Mouse (Mus musculus) adrenal gland, postnatal 36 days (tissue): ENCODE measurements around the gene Stag3. TPM values are rescaled to one million over a fixed set of nuclear protein-coding genes. Genes with fewer than 3 reads are reported as not detected.

Experiments used
- DNase-seq, 2 experiments: peaks; one replicate each; pipeline ENCODE4 v3.0.0; 2021; ENCODE audit warnings: mixed read lengths in 1 of 2
- long read RNA-seq, 2 experiments: library from polyadenylated mRNA; stranded (forward); transcript quantifications; one replicate each; pipeline ENCODE4 v2.0.0; 2021; ENCODE audit warnings: borderline sequencing depth in 2 of 2
- total RNA-seq, 2 experiments: library from RNA; stranded (reverse); gene quantifications; 2 replicates each; pipeline ENCODE4 v1.2.3; 2021

Gene Stag3
- not detected for total RNA-seq
- long read RNA-seq, experiment 1, result 0 reads
- long read RNA-seq, experiment 2, result 0 reads

DNA sequence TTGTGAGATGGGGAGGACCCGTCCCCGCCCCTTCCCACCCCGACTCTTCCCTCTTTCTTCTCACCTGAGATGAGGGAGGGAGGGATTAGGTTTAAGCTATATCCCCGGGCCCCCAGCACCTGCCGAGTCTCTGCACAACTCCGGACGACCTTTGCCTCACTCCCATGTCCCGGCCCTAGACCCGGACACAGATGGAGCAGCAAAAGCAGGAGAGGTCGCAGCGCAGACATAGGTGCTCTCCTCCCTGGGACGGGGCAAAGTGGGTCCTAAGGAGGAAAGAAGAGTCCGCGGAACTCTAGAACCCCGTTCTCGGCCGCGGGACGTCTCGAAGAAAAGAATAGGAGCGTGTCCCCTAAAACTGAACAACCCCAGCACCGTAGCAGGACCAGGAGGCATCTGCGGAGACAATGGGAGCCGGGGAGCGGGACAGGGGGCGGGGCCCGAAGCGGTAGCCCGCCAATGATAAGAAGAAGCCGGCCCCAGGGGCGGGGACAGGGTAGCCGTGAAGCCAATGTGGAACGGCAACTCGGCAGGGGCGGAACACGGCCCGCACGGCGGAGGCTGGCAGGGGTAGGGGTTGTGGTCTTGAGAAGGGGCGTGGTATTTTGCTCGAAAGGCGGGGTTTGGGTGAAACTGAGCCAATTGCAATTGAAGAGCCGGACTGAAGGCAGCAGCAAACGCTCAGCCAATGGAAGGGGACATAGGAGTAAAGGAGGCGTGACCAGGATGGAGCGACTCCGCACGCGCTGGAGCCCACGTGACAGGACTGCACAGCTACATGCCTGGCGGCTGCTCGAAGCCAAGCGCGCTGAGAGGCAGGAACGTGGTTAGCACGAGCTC, at the start of gene Stag3, which contains the start of the genes Gm43720 and Gpc2:
Gene Stag3, plus strand, starts transcription at position 656 of the 840 bp plus-strand sequence.
Gene Gm43720, minus strand, starts transcription at position 374 of the 840 bp plus-strand sequence.
Gene Gpc2, minus strand, starts transcription at position 421 of the 840 bp plus-strand sequence.
- DNase-seq, result peak; percentile 86 to 90

DNA sequence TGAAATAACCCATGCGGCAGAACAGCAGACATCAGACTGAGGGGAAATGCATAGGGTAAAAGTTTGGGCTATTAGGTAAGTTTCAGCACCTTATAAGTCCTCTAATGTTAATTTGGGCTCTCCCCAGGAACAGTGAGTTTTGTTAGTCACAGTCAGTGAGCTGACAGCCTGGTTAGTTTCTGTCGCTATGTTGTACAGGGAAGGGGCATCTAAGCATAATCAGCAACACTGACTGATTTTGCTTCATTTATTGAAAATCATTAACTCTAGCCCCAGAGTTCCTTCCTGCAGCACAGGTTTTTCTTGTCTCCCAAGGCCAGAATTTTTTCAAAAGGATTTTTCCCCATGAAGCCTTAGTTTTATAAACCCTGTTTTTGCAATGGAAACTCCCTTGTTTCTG, 46.3 kb upstream of the Stag3 start:
- DNase-seq, result no peak

DNA sequence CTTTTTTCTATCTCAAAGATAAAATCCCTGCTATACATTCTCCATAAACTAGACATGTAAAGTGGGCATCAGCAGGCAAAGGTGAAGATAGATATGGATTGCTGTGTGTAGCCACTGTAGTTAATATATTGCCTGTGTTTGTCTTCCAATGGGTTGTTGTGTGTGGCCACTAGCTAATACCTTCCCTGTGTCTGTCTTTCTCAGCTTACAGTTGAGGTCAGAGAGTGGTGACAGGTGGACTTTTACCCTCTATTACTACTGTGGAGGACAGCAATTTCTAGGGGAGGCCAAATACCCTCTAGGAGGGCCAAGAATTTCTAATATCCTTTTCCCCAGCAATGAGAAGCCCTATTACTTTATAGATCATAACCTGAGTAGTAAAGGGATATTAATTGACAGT, 45.8 kb upstream of the Stag3 start:
- DNase-seq, result no peak

DNA sequence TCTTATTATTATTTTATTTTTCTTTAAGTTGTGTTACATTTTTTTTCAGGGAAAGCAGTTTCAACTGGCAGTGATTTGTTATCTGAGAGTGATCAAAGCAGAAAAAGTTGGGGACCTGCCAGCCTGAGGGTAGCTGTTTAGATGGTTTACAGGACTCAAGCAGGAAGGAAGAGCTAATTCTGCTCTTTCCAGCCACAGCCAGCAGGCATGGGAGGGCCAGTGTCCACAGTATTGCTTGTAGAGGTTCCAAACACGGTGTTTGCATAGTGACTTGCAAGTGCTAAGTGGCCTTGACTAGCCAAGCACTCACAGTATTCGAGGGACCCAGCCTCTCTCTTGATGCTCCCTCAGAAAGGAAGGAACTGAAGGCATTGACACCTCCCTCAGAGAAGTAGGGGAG, 38.5 kb upstream of the Stag3 start:
- peak; percentile 58 to 64 for DNase-seq

DNA sequence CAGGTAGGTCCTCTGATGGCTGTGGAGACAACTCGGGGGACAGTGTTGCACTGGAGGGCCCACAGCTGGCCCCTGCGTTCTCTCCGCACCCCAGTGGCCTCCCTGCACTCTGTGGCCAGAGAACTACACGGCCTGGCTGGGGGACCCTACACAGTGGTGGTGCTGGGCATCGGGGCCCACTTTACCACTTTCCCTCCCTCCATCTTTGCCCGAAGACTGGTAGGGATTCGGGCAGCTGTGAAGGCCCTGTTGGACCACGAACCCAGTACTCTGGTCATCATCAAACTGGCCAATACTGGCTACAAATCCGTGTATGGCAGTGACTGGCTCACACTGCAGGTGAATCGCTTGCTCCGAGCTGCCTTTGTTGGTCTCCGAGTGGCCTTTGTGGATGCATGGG, 28.9 kb upstream of the Stag3 start:
- no peak for DNase-seq

DNA sequence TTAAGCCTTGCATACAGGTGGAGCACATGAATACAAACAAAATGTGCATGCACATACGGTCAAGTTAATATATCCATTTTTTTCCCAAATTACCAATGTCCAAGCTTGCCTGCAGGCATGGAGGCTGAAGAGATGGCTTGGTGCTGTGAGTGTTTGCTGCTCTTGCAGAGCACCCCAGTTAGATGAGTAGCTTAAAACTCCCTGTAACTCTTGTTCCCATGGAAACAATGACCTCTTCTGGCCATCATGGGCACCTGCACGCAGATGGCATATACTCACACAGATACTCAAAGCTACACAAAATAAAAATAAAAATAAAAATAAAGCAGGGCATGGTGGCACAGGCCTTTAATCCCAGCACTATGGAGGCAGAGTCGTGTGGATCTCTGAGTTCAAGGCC, 27.0 kb upstream of the Stag3 start:
- DNase-seq, result no peak

DNA sequence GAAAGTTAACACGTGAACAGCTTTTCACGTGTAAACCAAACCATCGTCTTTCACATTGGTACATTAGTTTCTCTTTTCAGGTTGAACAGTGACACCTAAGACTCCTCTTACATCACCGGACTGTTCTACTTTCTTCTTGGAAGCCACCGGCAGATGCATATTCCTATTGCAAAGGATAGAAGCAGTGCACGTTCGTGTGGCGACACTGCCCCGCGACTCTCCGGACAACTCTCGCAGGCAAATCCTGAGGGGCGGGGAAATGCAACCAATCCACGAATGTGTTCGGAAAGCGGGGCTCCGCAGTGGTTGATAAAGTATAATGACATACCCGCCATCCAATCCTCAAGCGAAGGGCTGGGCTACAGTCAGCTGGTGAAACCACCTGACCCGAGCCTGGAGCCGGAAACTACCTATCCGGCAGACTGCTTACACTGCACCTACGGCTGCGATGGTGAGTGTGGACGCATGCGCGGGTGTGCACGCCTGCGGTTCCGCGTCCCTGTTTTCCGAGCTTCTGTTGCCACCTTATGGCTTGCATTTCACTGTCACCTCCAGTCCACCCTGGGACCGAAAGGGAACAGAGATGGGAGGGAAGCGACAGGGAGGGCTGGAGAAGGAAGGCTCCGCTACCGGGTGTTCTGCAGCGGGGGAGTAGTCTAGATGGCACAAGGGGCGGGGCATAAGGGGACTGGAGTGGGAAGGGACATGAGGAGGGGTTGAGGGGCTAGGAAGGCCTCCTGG, 24.5 kb upstream of the Stag3 start, which contains the start of gene Lamtor4:
Gene Lamtor4, plus strand, starts transcription at position 130 of the 741 bp plus-strand sequence.
- DNase-seq, result peak; percentile 95

DNA sequence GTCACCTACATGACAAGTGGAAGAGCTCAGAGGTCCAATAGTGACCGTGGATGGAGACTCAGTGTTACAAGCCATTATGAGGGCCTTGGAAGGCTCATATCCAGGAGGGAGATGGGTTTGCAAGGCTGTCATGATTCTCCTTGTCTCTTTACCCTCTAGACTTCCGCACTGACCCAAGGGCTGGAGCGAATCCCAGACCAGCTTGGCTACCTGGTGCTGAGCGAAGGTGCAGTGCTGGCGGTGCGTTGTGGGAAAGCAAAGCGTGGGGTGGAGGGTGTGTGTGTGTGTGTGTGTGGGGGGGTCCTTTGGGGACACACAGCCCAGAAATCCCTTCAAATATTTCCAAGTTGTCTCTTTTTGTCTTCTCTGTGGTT, 24.0 kb upstream of the Stag3 start:
- DNase-seq, result peak in 1 of 2 experiments; percentile 12

DNA sequence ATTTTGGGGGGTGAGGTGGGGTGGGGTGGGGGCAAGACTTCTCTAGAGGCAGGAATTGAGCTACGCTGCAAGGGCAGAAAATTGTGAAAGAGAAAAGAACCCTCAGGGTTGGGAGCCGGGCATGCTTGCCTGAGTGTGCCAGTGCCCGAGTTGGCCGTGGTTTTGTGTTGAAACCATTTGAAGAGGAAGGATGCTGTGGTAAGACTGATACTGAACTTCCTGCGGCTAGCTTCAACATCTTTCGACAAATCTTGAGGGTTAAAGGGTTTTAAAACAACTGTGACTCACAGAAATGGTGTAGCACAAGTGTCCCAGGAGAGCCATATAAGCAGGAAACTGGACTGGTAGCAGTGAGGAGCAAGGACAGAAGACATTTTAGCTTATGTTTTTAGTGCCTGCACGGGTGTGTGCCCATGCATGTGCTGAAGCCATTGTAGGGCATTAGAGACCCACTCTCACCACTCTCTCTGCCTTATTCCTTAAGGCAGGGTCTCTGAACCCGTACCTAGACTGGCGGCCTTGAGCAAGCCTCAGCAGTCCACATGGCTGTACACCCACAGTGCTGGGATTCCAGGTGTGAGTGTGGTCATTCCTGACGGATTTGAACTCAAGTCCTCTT, 23.0 kb upstream of the Stag3 start:
- no peak for DNase-seq

DNA sequence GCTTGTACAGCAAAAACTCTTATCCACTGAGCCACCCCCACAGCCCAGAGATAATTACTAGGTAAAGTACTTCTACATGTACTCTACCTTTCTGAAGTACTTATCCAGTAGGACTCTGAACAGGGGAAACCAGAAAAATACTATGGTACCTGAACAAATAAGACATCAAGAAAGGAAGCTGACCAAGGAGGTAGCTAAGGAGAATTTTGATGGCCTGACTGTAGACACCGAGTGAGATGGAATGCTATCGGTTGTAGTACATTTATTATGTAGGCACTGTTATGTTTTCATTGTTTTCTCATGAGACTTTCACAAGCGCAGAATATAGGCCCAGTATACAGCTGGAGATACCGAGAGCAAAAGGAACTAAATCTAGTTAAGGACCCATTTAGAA, 22.5 kb upstream of the Stag3 start:
- DNase-seq, result no peak

DNA sequence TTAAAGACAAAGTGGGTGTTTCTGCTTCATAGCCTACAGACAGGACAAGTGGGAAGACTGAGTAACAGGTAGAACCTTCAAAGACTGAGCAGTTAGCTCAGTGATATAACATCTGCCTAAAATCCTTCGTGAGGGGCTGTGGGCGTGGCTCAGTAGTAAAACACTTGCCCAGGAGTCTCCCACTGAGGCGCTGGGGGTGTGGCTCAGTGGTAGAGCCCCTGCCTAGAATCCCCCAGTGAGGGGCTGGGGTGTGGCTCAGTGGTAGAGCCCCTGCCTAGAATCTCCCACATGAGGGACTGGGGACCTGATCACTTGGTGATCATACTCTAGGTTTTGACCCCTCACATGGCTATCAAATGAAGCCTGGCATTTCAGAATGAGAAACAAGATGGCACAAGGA, 22.0 kb upstream of the Stag3 start:
- DNase-seq, result no peak

DNA sequence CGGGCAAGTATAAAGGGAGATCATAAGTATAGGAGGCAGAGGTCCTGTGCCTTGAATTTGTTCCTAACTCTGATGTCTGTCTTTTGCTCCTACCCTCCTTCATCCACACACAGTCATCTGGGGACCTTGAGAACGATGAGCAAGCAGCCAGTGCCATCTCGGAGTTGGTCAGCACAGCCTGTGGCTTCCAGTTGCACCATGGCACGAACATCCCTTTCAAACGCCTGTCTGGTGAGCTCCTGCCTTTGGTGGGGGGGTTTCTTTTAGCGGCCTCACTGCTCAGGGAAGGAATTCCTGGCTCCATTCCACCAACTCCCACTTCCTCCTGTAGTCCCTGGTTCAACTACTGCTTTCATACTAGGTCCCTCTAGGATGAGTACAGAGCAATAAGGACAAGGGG, 21.5 kb upstream of the Stag3 start:
- peak; percentile 66 for DNase-seq

DNA sequence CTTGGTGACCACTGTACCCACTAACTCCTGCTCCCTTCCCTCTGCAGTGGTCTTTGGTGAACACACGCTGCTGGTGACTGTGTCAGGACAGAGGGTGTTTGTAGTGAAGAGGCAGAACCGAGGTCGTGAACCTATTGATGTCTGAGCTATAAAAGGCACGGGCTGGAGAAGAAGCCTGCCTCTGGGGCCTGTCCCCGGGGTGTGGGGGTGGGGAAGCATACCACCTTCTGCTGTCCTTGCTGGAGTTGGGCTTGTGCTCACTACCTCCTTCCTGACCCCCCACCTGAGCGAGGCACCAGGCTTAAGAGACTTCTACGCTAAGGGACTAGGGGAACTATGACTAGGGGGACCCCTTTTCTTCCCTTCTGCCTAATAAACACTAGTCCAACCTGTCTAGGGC, 21.0 kb upstream of the Stag3 start:
- no peak for DNase-seq

DNA sequence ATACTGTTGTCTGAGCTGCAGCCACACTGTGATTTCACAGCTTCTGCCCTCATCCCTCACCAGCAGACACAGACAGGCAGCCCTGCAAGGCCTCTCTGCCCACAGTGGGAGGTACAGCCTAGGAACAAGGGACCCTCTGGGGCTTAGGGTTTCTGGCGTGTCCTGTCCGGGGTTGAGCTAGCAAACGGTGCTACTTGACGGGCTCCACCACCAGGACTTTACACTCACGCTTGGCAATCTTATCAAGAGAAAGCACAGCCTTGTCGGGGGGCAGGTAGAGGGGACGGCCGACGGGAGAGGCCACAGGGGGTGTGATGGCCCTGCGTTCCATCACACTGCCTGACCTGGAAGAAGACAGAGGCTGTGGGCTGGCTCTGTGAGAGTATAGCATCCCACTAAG, 20.0 kb upstream of the Stag3 start:
- no peak for DNase-seq

DNA sequence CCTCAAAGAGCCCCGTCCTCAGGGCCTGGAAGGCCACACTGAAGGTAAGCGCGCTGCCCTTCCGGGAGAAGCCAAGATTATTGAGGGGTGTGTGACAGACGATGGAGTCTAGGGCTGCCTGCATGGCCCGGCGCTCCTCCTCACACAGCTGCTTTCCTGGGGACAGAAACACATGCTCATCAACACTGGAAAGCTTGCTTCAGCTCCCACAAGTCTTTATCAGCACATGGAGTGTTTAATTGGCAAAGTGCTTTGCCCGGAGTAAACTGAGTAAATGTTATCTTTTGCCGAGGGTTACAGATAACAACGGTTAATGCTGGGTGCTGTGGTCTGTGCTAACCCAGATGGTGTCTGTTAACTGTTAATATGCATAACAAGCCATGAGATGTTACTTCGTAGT, 19.2 kb upstream of the Stag3 start:
- no peak for DNase-seq

DNA sequence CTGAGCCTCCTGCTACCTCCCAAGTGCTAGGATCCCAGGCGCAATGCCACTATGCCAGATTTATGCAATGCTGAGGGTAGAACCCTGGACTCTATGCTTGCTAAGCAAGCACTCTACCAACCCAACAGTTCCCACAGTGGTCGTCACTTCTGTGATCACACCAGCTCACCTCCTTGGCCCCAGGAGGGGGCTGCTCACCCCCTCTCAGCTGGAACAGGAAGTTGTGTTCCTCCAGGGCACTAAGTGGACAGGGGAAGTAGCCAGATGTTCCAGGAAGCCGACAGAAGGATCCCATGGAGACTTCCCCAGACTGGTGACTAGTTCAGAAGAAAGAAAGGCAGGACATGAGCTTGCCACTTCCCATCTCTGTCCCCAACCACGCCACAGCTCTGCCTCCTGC, 18.0 kb upstream of the Stag3 start:
- no peak for DNase-seq

DNA sequence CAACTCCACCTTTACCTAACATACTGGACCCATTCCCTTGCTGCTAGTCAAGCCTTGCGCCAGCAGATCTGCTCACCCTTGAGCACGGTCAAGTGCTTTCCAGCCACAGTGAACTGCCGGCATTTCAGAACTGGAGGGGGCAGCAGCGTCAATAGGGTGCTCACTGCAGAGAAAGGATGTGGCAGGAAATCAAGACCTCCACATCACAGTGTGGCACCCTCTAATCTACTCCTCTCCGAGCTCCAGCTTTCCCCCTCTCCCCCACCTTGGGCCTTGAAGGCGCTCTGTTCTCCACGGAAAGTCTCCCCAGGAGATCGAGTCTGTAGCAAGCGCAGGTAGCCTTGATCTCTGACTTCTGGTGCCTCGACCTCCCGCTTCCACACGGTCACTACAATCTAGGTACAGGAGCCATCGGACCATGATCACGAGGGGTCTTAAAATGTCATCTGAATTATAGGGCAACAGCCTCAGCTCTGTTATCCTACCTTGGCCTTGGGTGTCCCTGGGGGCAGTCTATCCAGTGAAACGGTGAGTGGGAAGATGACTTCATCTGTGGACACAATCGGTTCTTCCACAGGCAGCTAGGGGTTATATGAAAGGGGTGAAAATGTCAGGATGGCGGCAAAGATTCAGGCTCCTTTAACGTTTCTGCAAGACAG, 17.3 kb upstream of the Stag3 start:
- peak in 1 of 2 experiments; percentile 20 for DNase-seq

DNA sequence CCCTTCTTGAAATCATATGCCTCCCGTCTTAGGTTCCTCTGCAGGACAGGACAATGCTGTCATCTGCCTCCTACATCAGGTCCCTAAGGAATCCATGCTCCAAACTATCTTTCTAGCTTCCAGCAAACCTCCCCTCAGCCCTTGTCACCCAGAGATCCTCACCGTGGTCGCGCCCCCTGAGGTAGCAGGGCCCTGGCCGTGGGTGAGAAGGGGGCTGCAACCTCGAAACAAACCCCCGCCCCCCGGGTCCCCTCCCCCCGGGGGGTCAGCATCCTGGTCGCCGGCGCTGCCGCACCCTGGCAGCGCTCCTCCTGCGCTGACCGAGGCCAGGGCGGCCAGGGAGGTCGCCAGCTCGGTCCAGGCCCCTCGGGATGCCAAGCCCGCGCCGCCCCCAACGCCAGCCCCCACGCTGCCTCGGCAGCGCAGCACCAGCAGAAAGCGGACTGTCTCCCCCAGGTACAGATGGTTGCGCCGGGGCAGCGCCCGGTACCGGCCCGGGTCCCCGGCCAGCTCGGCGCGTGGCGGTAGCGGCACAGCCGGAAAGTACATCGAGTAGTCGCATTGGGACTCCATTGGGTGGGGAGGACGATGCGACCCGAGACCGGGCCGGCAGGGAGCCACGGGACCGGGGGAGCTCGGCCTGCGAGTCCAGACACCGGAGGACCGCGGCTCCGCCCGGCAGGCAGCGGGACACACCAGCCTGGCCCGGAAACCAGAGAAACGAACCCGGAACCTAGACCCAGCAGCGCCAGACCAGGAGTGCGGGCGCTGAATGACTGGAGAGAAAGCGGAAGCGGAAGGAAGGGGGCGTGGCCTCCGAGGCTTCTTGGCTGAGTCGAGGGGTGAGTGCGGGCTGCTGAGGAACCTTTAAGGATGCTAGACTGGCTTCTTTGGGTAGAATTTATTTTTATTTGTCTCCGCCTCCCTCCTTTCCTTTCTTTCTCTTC, 16.5 kb upstream of the Stag3 start, which contains the start of gene BC037034:
Gene BC037034, minus strand, starts transcription at position 774 of the 947 bp plus-strand sequence.
- DNase-seq, result peak; percentile 96

DNA sequence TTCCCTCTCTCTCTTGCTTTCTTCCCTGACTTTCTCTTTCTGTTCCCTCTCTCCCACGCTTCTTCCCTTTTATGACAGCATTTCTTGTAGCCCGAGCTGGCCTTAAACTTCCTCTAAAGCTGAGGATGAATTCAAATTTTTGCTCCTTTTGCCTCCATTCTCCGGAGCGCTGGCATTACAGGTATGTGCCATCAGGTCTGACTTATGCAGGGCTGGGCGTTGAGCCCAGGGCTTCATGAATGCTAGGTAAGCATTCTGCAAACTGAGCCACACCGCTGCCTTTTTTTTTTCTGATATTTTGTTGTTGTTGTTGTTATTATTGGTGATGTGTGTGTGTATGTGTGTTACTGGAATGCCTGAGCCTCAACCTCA, 15.8 kb upstream of the Stag3 start:
- no peak for DNase-seq

DNA sequence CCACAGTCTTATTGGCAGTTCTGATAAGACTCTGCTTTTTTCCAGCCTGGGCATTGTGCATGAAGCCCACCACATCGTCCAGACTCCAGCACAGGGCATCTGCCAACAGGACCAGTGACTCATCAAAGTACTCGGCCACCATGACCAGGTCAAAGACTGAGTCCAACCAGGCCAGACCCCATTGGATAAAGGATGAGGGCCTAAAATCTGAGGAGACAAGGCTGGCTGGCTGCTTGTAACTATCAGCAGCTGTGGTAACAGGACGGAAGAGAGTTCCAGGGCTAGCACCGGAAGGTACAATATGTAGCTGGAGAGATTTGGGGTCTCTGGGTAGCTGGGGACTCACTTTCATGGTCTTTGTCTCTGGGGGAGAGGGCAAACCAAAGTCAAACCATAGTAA, 14.3 kb upstream of the Stag3 start:
- DNase-seq, result no peak

DNA sequence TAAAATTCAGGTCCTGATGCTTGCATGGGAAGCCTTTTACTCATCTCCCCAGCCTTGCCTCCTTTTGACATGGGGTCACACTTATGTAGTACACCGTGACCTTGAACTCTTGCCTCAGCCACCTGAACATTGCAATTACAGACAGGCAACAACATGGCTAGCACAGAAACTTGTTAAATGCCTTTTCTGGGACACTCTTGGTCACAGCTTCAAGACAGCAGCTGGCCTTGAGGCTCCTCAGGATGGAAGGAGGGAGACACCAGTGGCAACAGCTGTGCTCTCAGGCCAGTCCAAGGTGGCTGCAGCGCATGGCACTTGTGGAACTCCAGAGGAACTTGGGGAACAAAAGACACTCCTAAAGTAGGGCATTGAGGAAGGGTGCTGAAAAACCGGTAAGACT, 12.9 kb upstream of the Stag3 start:
- no peak for DNase-seq
